Mouse (Mus musculus) myocyte (in vitro differentiated cells): Measurements from ENCODE around the gene Tnfrsf8. TPM values are rescaled to one million over a fixed set of nuclear protein-coding genes. Genes with fewer than 3 reads are reported as not detected.

Source experiments
- H3K27me3 ChIP-seq: one replicate; pipeline ENCODE4 v1.6.1; 2011; ENCODE audit not compliant: control insufficient read depth, insufficient read depth, insufficient read length
- H3K36me3 ChIP-seq: one replicate; pipeline ENCODE4 v1.6.1; 2011; ENCODE audit not compliant: control insufficient read depth, insufficient read depth
- H3K4me2 ChIP-seq: one replicate; pipeline ENCODE4 v1.6.1; 2011; ENCODE audit warnings: low read depth, control low read depth
- H3K4me3 ChIP-seq: one replicate; pipeline ENCODE4 v1.5.1; 2011; ENCODE audit warnings: mild to moderate bottlenecking, control low read depth, moderate library complexity
- H3K79me2 ChIP-seq: one replicate; pipeline ENCODE4 v1.6.1; 2011; ENCODE audit not compliant: control insufficient read depth, insufficient read depth
- H3ac ChIP-seq: one replicate; pipeline ENCODE4 v1.6.1; 2011; ENCODE audit not compliant: control insufficient read depth, insufficient read length
- E2F4 ChIP-seq: IDR thresholded peaks from one replicate; pipeline ENCODE4 v1.6.1; 2011; ENCODE audit warnings: mild to moderate bottlenecking, control low read depth, moderate library complexity; ENCODE audit not compliant: insufficient read depth
- MAX ChIP-seq: IDR thresholded peaks from one replicate; pipeline ENCODE4 v1.6.1; 2011; ENCODE audit warnings: low read depth, mild to moderate bottlenecking, control low read depth
- MYOD1 ChIP-seq, 3 experiments: IDR thresholded peaks; one replicate each; pipeline ENCODE4 v1.6.1; 2011; ENCODE audit warnings: control low read depth in 2 of 3, low read depth in 2 of 3, mild to moderate bottlenecking in 2 of 3, moderate library complexity in 1 of 3; ENCODE audit not compliant: insufficient read length in 2 of 3, control insufficient read depth in 1 of 3
- MYOG ChIP-seq, 3 experiments: IDR thresholded peaks; one replicate each; pipeline ENCODE4 v1.6.1; 2011; ENCODE audit warnings: control low read depth in 2 of 3, low read depth in 2 of 3, mild to moderate bottlenecking in 2 of 3; ENCODE audit not compliant: insufficient read length in 2 of 3, control insufficient read depth in 1 of 3, insufficient read depth in 1 of 3
- REST ChIP-seq: IDR thresholded peaks from one replicate; pipeline ENCODE4 v1.6.1; 2011; ENCODE audit warnings: mild to moderate bottlenecking, control low read depth, moderate library complexity; ENCODE audit not compliant: insufficient read depth, insufficient read length
- TCF12 ChIP-seq: IDR thresholded peaks from one replicate; pipeline ENCODE4 v1.6.1; 2011; ENCODE audit warnings: mild to moderate bottlenecking, control low read depth; ENCODE audit not compliant: poor library complexity, insufficient read depth, severe bottlenecking
- polyA plus RNA-seq: library from polyadenylated mRNA; unstranded; fragments of >200 nt; fragmentation: generic; extraction: Trizol; gene quantifications from one replicate; pipeline ENCODE4 v1.2.1, GENCODE M21; 2012; ENCODE audit warnings: missing spikeins

Tnfrsf8 gene
- polyA plus RNA-seq, 1 experiment, result 0.02 TPM

DNA sequence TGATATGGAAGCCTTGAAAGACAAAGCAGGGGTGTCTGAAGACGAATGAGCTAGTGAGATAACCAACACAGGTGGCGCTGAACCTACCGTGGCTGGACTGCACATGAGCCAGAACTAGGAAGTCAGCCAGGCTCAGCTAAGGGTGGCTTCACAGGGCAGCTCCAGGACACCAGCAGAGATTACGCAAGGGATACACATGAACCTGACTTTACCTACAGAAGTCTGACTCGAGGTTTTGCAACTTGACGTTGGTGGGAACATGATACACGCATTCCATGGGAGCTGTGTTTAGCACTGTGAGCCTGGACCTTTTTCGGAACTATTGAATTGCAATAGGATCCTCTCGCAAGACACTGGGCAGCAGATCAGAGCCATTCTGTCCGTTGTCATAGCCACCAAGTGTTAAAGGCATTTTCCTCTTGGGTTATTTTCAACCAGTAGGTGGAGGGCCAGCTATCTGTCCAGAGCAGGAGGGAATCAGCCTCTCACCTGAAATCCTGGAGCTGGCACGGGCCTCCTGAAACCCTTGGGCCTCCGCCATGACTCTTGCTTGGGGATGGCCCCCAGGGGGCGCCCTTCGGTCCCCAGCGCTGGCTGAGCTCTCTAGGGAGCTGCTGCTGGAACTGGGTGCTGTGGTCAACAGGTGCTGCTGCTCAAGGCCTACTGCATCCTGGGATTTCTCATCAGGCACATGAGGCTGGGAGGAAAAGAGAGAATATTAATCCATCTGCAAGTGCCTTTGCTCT lies 95.6 kb downstream of the Tnfrsf8 start:
- Histone ChIP-seq H3K4me2 (no peak overlapping the region), H3K27me3 (no peaks in the 10 kb centered on the region), H3K36me3 (peaks cover 4% of the 10 kb centered on the region), H3ac (no peak overlapping the region), H3K79me2 (no peaks in the 10 kb centered on the region), H3K4me3 (no peak overlapping the region)
- TF ChIP-seq MYOD1 (IDR thresholded peaks at IDR 0.05; ENCODE audit: control insufficient read depth in 1 of 3, insufficient read length in 2 of 3, low read depth in 2 of 3), result peak in 1 of 3 experiments; percentile 18
- TF ChIP-seq TCF12, result no peak
- TF ChIP-seq MAX, result no peak

- H3K4me3 ChIP-seq, result no peak overlapping the region
- H3K79me2 ChIP-seq, result no peaks in the 10 kb centered on the region
- H3ac ChIP-seq, result no peak overlapping the region
- no peaks in the 10 kb centered on the region for H3K27me3 ChIP-seq
- no peak overlapping the region for H3K4me2 ChIP-seq
- TF ChIP-seq MYOG (IDR thresholded peaks at IDR 0.05; ENCODE audit: control insufficient read depth in 1 of 3, insufficient read depth in 1 of 3, insufficient read length in 2 of 3, low read depth in 2 of 3) (no peak), MYOD1 (IDR thresholded peaks at IDR 0.05; ENCODE audit: control insufficient read depth in 1 of 3, insufficient read length in 2 of 3, low read depth in 2 of 3) (no peak), E2F4 (no peak), REST (no peak)
- peaks cover 4% of the 10 kb centered on the region for H3K36me3 ChIP-seq
These were observed 97.1 kb downstream of the Tnfrsf8 start for GRCm38 (mm10) chr4:145217837-145218236.

Other genes starting within 250 kb of the Tnfrsf8 start
- gene Vps13d, start 120.2 kb downstream of the Tnfrsf8 start, polyA plus RNA-seq, result 20.0 TPM
- gene Tnfrsf1b, start 68.3 kb downstream of the Tnfrsf8 start, polyA plus RNA-seq, result 9.7 TPM
- 0.07 TPM for gene Zfp990, start 195.6 kb upstream of the Tnfrsf8 start, polyA plus RNA-seq